In genomic region chr5:96792422-96792821, GRCm38 (mm10) we compare ENCODE assay signal across 8 mouse cellular contexts. TPM values are rescaled to one million over a fixed set of nuclear protein-coding genes. Genes with fewer than 3 reads are reported as not detected.
DNase-seq lines count a peak whose midpoint lies in the region; ATAC-seq and TF ChIP-seq lines count a peak whose summit lies in the region.

No protein-coding gene starts in this region.

- H3K4me3 ChIP-seq in heart, embryonic 16.5 days (ENCODE audit: low read length), result no peak overlapping the region; the same call in 1 of the 2 replicates
- no peak overlapping the region for H3K4me3 ChIP-seq in limb, embryonic 14.5 days (replicated peaks; ENCODE audit: low read length)

- no peak for ATAC-seq in heart, embryonic 16.5 days (replicated peaks; ENCODE audit: extremely low read depth, insufficient read depth, low FRiP score)
- no peak for ATAC-seq in limb, embryonic 14.5 days (ENCODE audit: low FRiP score, low read depth)
- peak; percentile 48; the same call in 1 of the 2 replicates for ATAC-seq in megakaryocyte-erythroid progenitor cell, adult 5-6 weeks (replicated peaks; ENCODE audit: low FRiP score, low TSS enrichment, poor library complexity, severe bottlenecking)

- no peaks in the 10 kb centered on the region; the same call in 1 of the 2 replicates for H3K27me3 ChIP-seq in heart, embryonic 16.5 days (ENCODE audit: control insufficient read depth, insufficient read depth, low read length)
- no peaks in the 10 kb centered on the region for H3K27me3 ChIP-seq in limb, embryonic 14.5 days (ENCODE audit: control insufficient read depth, insufficient read depth, low read length)

- H3K9ac ChIP-seq in heart, embryonic 16.5 days (ENCODE audit: low read length), result no peak overlapping the region
- no peak overlapping the region for H3K9ac ChIP-seq in limb, embryonic 14.5 days (ENCODE audit: low read depth, low read length, severe bottlenecking)

- peak overlapping the region; percentile 89 for H3K4me2 ChIP-seq in heart, embryonic 16.5 days (ENCODE audit: low read depth, low read length)
- H3K4me2 ChIP-seq in limb, embryonic 14.5 days (replicated peaks; ENCODE audit: low read depth, low read length, severe bottlenecking), result 0 out of 2 replicates have a peak overlapping the region, but pooled peaks have one; percentile 86

- no peak for TF ChIP-seq POLR2A in limb, embryonic 14.5 days (IDR thresholded peaks at IDR 0.05; ENCODE audit: borderline replicate concordance, extremely low read depth, insufficient read depth, insufficient read length)

- 54% methylated on average over 9 of the region's 9 CpGs for WGBS in heart, embryonic 16.5 days
- WGBS in limb, embryonic 14.5 days, result 63% methylated on average over 9 of the region's 9 CpGs

- H3K27ac ChIP-seq in heart, embryonic 16.5 days (ENCODE audit: low read length), result no peak overlapping the region
- no peak overlapping the region for H3K27ac ChIP-seq in limb, embryonic 14.5 days (replicated peaks; ENCODE audit: low read depth, low read length)

- no peaks in the 10 kb centered on the region for H3K4me1 ChIP-seq in heart, embryonic 16.5 days (ENCODE audit: control insufficient read depth, insufficient read depth, low read length)
- peaks cover 3% of the 10 kb centered on the region; the same call in 1 of the 2 replicates for H3K4me1 ChIP-seq in limb, embryonic 14.5 days (ENCODE audit: control insufficient read depth, insufficient read depth, low read length)

- H3K36me3 ChIP-seq in heart, embryonic 16.5 days (ENCODE audit: control insufficient read depth, insufficient read depth), result no peaks in the 10 kb centered on the region
- H3K36me3 ChIP-seq in limb, embryonic 14.5 days (ENCODE audit: control insufficient read depth, insufficient read depth, low read length), result no peaks in the 10 kb centered on the region

- 0 out of 2 replicates have a peak, but pooled peaks cover 3% of the 10 kb centered on the region for H3K9me3 ChIP-seq in heart, embryonic 16.5 days (replicated peaks; ENCODE audit: control insufficient read depth, low read length)
- no peaks in the 10 kb centered on the region for H3K9me3 ChIP-seq in limb, embryonic 14.5 days (ENCODE audit: control insufficient read depth, low read length)

- peak; percentile 39 to 41 for DNase-seq in adrenal gland, postnatal 36 days
- DNase-seq in adrenal gland, postnatal 4 days (ENCODE audit: low spot score in 2 of 2), result no peak
- no peak for DNase-seq in limb, embryonic 14.5 days (ENCODE audit: low spot score)
- DNase-seq in cerebellum, postnatal 36 days, result no peak
- DNase-seq in cerebellum, adult 18-20 months, result no peak
- DNase-seq in cerebellum, postnatal 4 days (ENCODE audit: low spot score in 2 of 2), result no peak

RNA-seq across cellular contexts. Expression of gene Anxa3, which starts 0.7 kb away (rescaled TPM):
- total RNA-seq in adrenal gland, postnatal 36 days (2021), result 10 to 100 TPM; 18.3 to 30.3 TPM
- 10 to 100 TPM; 26.0 to 31.7 TPM for total RNA-seq in adrenal gland, postnatal 4 days (2021)
- 54.2 and 56.2 TPM in 2 replicates for polyA plus RNA-seq in heart, embryonic 16.5 days (2015; fragmentation: Nextera tagmentation; extraction: Ambion mirVana)
- polyA plus RNA-seq in limb, embryonic 14.5 days (2012; rRNA removed), result 29.1 and 37.7 TPM in 2 replicates
- polyA plus RNA-seq in limb, embryonic 14.5 days (2014; fragmentation: Nextera tagmentation; extraction: Ambion mirVana), result 40.0 and 40.3 TPM in 2 replicates
- 2.2 TPM in 1 of 2 replicates, not detected in the other for total RNA-seq in megakaryocyte-erythroid progenitor cell, adult 5-6 weeks (2014; fragmentation: Nextera tagmentation)
- 2.5 TPM in 1 of 2 replicates, not detected in the other for total RNA-seq in megakaryocyte-erythroid progenitor cell, adult 5-6 weeks (2017)

Comparison
In these comparisons a context has a peak if more than half of its experiments do, and no peak if none do; other contexts are left out.
1. DNase-seq: peak in adrenal gland, postnatal 36 days (2 of 2); none in adrenal gland, postnatal 4 days (0 of 2), limb, embryonic 14.5 days (single experiment), cerebellum, postnatal 36 days (0 of 2), cerebellum, adult 18-20 months (0 of 2) and cerebellum, postnatal 4 days (0 of 2).
2. RNA of gene Anxa3, which starts 0.7 kb away (total RNA-seq): 26.0 to 31.7 TPM in adrenal gland, postnatal 4 days and 18.3 to 30.3 TPM in adrenal gland, postnatal 36 days; 2.2 to 2.5 TPM in megakaryocyte-erythroid progenitor cell, adult 5-6 weeks; every median in the first group is over 4 times any median in the second.